Mouse (Mus musculus): Measurements from ENCODE around the gene Gpc6.

- TF ChIP-seq EP300 (optimal IDR thresholded peaks at IDR 0.05) (no peak), CTCF (IDR thresholded peaks at IDR 0.05; ENCODE audit: low read depth) (no peak)
Measured at GRCm38 (mm10) chr14:117013554-117014117, 88.5 kb downstream of the Gpc6 start.

Data from stomach, postnatal 0 days (tissue).